Mouse (Mus musculus): ENCODE measurements around the gene Kif5c. TPM values are rescaled to one million over a fixed set of nuclear protein-coding genes. Genes with fewer than 3 reads are reported as not detected.

The Kif5c gene
- total RNA-seq, 2 experiments from 2014 or later, result 1.0 to 1.3 TPM

DNA sequence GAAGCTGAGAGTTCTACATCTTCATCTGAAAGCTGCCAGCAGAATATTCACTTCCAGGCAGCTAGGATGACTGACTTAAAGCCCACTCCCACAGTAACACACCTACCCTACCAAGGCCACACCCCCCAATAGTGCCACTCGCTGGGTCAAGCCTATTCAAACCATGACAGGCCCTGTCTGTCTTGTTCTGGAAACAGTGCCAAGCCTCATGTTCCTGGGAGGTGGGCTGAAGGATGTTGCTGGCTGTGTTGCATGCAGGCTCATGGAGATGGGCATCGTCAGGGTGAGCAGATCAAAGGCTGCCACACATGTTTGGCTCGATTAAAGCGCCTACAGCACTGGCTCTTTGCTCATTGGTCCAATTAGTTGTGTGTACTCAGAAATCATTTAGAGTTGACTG lies 39.9 kb downstream of the Kif5c start:
- DNase-seq (ENCODE audit: low spot score), result no peak

DNA sequence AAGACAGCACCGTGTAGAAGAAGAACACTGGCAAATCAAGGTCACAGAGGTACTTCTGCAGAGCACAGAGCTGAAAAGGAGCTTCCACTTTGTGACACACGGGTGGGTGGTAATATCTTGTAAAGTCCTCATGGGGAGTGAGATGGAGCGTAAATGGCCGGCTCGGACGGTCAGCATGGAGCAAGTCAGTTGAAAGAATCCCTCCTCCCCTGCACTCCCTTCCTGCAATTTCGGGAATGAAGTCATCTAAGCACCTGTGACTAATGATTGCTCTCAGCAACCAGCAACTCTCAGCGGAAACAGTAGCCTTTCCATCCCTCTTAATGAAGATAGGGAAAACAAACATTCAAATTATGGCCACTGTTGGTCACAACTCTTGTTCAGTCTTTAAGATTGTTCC lies 40.9 kb downstream of the Kif5c start:
- intact Hi-C loops (cut with DNase I), result no loop called here

More for the DNA sequence above, 39.9 kb downstream of the Kif5c start:
- intact Hi-C loops (cut with DNase I), result no loop called here

DNA sequence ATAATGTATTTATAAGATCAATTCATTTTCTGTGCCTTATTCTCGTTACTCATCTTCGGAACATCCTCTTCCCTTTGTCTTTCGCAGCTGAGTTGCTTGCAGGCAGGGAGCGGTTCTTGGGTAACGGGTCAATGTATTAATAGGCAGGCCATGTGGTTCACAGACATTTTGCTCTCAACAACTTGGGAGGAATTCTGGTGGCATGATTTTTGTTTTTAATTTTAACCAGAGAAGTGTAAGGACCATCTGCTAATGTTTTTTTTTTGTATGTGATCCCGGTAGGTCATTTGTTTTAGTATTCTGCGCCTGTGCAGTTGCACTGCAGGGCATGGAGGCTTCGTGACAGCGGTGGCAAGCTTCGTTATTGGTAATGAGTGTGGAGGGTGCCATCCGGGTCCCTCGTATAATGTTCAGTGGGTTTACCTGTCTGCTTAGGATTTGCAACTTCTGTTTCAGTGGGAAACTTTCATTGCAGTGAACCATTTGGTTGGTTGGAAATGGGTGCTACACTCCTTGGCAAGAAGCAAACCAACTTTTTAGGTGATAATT lies 41.4 kb downstream of the Kif5c start:
- intact Hi-C loops (cut with DNase I), result no loop called here
- DNase-seq (ENCODE audit: low spot score), result no peak

More for the DNA sequence above, 40.9 kb downstream of the Kif5c start:
- no peak for DNase-seq (ENCODE audit: low spot score)

GRCm38 (mm10) chr2:49661348-49661747 lies 42.2 kb downstream of the Kif5c start:
- intact Hi-C loops (cut with DNase I), result no loop called here
- DNase-seq (ENCODE audit: low spot score), result no peak

DNA sequence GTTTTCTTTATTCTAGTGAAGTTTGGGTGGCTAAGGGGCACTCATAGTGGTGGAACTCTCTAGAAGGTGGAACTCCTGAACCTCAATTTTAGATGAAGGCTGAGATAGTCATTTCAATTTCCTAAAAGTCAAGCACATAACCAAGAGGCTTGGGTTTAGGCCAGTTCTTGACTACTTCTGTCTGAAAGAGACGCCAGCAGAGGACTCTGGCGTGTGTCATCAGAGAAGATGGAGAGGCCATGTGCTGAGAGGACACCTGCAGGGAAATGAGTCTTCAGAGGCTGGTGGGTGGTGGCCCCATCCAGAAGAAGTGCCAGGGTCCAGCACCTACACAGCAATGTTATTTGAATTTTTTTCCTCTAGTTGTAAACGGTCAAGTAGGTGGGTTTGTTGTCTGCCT lies 42.8 kb downstream of the Kif5c start:
- DNase-seq (ENCODE audit: low spot score), result no peak
- intact Hi-C loops (cut with DNase I), result no loop called here

DNA sequence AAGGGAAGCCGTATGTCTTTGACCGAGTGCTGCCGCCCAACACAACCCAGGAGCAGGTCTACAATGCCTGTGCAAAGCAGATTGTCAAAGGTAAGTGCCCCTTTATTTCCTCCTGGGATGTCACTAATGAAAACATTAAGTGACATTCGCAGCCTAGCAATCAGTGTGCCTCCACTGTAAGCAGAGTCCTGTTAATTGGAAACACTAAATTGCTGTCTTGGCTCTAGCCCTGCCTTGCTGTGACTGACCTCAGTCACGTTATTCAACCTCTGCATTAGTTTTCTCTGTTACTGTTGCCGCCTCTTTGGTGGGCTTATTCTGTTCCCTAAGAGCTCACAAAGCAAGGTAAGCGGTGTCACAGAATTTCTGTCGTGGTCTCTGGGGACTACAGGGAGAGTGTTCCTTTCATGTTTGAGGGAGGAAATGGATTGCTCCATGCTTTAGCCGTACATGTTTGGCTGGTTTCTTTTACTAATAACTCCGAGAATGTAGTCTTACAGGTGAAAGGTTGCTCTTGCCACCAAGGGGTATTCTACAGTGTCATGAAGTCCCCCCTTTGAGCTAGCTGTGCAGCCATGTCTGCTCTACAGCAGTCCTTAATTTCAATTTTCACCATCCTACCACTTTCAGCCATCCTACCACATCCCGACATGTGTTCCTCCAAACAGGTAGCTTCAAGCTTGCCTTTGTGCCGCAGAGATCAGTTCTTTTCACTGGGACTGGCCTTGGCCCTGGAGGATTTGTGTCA lies 52.8 kb downstream of the Kif5c start:
- DNase-seq (ENCODE audit: low spot score), result no peak
- intact Hi-C loops (cut with DNase I), result no loop called here

DNA sequence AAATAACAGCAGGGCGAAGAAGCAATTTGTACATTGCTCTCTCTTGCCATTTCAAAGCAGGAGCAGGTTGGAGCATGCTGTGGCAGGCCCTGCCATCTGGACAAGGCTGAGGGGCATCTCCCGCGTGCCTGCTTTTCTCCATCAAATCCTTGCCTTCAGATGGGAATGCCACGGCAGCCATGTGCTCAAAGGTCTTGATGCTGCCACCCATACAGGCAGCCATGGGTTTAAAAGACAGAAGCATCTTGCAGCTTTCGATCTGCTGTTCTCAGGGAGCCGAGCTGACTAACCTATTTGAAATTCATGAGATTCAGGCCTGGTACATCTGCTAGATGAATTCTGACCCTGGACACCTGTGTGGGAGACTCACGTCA lies 53.4 kb downstream of the Kif5c start:
- intact Hi-C loops (cut with DNase I), result no loop called here
- no peak for DNase-seq (ENCODE audit: low spot score)

DNA sequence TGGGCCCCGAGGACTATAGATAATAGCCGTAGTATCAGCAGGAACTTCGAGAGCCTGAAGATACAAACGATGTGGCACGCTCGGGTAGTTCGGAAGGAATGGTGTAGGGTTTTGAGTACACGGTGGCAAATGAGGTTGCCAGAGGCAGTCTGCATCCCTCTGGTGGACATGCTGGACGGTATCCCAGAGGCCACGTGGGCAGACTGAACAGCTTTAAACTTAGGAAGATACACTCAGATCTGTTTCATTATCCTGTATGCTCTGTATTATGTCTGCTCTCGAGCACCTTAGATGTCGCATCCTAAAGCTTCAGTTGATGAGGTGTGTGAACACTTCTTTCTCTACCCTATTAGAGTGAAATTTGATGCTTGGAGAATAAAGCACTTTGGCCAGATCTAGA lies 56.9 kb downstream of the Kif5c start:
- no peak for DNase-seq (ENCODE audit: low spot score)
- intact Hi-C loops (cut with DNase I), result no loop called here

DNA sequence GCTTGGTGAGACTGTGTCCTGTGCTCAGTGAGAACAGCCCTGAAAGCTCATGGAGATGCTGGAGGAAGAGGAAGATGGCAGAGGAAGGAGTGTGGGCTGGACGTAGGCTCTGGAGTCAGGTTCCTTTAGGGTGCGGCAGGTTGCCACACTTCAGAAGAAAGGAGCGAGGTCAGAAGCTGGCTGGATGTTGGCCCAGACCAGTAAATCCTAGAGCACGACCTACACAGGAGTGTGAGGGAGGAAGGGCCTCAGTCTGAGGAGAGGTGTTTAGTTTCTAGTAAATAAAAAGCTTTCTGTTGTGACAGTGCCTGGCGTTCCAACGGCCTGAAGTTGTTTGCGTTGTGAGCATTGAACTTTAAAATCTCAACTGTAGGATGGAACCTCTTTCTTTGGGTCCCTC lies 59.3 kb downstream of the Kif5c start:
- intact Hi-C loops (cut with DNase I), result no loop called here
- DNase-seq (ENCODE audit: low spot score), result no peak

- intact Hi-C loops (cut with DNase I), result no loop called here
- no peak for DNase-seq (ENCODE audit: low spot score)
Measured at GRCm38 (mm10) chr2:49679135-49679964, 60.3 kb downstream of the Kif5c start.

DNA sequence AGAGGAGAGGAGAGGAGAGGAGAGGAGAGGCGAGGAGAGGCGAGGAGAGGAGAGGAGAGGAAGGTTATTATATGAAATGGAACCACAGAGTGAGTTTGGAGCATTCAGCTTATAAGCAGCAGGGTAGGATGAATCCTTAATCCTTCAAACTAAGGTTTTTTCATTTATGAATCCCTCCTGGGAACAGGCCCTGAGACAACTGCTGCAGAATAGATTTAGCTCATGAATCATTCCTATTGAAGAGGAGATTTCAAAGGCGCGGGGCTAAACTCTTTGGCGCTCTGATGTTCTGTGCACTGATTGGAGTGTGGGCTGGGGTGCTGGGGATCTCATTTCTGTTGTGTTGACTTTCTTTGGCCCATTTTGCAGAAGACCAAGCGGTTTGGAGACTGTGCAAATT lies 63.7 kb downstream of the Kif5c start:
- DNase-seq (ENCODE audit: low spot score), result no peak

DNA sequence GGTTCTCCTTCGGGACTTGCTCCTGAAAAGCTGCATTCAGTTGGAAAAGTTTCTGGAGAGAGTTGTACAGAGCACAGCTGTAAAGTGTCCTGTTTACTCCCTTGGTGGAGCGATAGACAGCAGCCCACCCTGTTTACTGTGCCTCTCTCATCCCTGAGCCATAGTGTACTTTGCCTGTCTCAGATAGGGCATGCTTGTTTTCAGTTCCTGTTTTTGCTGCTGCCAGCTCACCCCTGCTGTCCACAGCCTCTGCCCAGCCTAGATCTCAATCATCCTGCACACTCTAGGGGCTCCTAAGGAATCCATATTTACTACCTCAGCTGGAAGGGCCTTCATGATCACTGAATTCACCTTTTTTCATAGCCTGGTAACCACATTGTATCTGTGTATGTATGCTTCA lies 65.7 kb downstream of the Kif5c start:
- intact Hi-C loops (cut with DNase I), result no loop called here
- DNase-seq (ENCODE audit: low spot score), result no peak

More for the DNA sequence above, 63.7 kb downstream of the Kif5c start:
- intact Hi-C loops (cut with DNase I), result no loop called here

DNA sequence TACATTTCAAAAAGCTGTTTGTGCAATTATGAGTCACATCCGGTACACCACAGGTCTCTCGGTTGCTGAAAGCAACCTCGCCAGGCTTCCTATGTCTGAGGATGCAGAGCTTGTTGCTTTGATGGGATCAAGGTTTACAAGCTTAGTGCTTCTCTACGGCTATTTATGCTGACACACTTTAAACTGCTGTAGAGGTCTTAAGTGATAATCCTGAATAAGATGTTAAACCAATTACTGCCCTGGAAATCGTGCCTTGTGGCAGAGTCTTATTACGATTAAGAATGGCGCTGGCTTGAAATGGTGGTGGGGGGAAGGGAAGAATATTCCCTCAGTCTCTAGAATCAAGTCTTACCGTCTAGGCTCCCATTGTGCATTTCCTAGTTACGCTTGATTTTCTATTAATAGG lies 71.3 kb downstream of the Kif5c start:
- intact Hi-C loops (cut with DNase I), result no loop called here
- DNase-seq (ENCODE audit: low spot score), result no peak

GRCm38 (mm10) chr2:49691441-49691840 lies 72.3 kb downstream of the Kif5c start:
- DNase-seq (ENCODE audit: low spot score), result no peak
- intact Hi-C loops (cut with DNase I), result no loop called here

DNA sequence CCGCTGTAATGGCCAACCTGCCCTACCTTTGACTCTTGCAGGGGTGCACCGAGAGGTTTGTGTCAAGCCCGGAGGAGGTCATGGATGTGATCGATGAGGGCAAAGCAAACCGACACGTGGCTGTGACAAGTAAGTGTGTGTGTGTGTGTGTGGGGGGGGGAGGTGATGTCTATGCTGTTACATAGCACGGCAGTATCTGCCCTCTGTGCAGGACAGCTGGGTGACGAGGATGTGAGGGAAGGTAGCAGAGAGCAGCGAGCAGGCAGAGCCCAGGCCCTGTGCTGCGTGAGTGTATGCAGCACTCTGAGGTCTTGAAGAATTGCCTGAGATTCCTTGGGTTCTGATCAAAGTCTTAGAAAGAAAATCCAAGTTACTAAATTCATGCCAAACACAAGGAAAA lies 75.6 kb downstream of the Kif5c start:
- intact Hi-C loops (cut with DNase I), result no loop called here
- no peak for DNase-seq (ENCODE audit: low spot score)

- DNase-seq (ENCODE audit: low spot score), result no peak
- intact Hi-C loops (cut with DNase I), result no loop called here
Measured at GRCm38 (mm10) chr2:49695461-49695860, 76.4 kb downstream of the Kif5c start.

DNA sequence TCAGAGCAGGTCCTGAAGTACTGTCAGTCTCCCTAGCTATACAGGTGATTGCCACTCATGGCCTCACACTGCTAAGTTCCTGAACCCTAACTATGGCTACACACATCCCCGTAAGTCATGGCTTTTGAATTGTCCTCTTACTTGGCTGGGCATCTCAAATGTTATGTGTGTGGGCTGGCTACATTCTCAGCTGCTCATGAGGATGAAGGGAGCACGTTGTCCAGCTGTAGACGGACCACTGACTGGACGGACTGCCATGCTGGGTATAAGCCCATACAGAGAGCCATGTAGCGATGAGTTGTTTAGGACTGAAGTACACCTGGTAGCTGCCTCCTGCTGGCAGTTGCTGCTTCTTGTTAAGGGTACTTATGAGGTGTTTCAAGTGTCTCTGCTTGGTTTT lies 79.8 kb downstream of the Kif5c start:
- no peak for DNase-seq (ENCODE audit: low spot score)
- intact Hi-C loops (cut with DNase I), result no loop called here

GRCm38 (mm10) chr2:49700176-49700971 lies 81.3 kb downstream of the Kif5c start:
- DNase-seq (ENCODE audit: low spot score), result no peak
- intact Hi-C loops (cut with DNase I), result no loop called here

- intact Hi-C loops (cut with DNase I), result no loop called here
- DNase-seq (ENCODE audit: low spot score), result no peak
Measured at GRCm38 (mm10) chr2:49710223-49710622, 91.1 kb downstream of the Kif5c start.

DNA sequence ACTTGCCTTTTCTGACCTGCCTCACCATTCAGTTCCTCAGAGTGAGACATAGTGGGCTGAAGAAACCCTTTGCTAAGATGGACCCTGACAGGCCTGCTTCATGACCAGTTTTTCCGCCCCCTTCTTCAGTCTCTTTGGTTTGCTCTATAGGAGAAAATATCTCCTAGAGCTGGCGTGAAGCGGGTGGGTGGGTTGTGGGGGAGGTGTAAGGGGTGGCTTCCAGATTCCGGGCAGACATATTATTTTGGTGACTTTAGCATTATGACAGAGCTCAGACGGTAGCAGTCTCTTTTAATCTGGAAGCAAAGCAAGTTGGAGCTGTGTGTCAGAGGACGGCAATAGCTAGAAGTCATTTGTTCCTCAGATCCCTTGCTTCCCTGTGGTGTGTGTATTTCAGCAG lies 92.6 kb downstream of the Kif5c start:
- no peak for DNase-seq (ENCODE audit: low spot score)
- intact Hi-C loops (cut with DNase I), result no loop called here

Data from heart, postnatal 25 days (tissue).